Mouse (Mus musculus) neural tube, embryonic 13.5 days (tissue): ENCODE data around the gene Lap3. TPM values are rescaled to one million over a fixed set of nuclear protein-coding genes. Genes with fewer than 3 reads are reported as not detected.
A peak's percentile ranks its signal among the peaks of the same experiment; 100 is the strongest.

Experiments used
- ATAC-seq: fragments of 200-750 bp; cut with Nextera tagmentation; 2 replicates; pipeline ENCODE4 v1.8.0; 2017; ENCODE audit warnings: low read depth, mild to moderate bottlenecking, moderate TSS enrichment, moderate library complexity
- H3K27ac ChIP-seq: fragments of 300-500 bp; sonication (generic); replicated peaks from 2 replicates; pipeline ENCODE4 v1.5.1; 2015; ENCODE audit warnings: moderate library complexity, mild to moderate bottlenecking, inconsistent platforms
- H3K27me3 ChIP-seq: fragments of 300-500 bp; sonication (generic); 2 replicates; pipeline ENCODE4 v1.6.1; 2015; ENCODE audit warnings: mild to moderate bottlenecking, inconsistent platforms
- H3K36me3 ChIP-seq: fragments of 300-500 bp; sonication (generic); 2 replicates; pipeline ENCODE4 v1.6.1; 2015; ENCODE audit warnings: mild to moderate bottlenecking, inconsistent platforms
- H3K4me1 ChIP-seq: fragments of 300-500 bp; sonication (generic); replicated peaks from 2 replicates; pipeline ENCODE4 v1.6.1; 2015; ENCODE audit warnings: inconsistent platforms
- H3K4me2 ChIP-seq: fragments of 300-500 bp; sonication (generic); 2 replicates; pipeline ENCODE4 v1.6.1; 2015; ENCODE audit warnings: inconsistent platforms, mild to moderate bottlenecking, moderate library complexity
- H3K4me3 ChIP-seq: fragments of 300-500 bp; sonication (generic); 2 replicates; pipeline ENCODE4 v1.5.1; 2015; ENCODE audit warnings: mild to moderate bottlenecking, inconsistent platforms
- H3K9ac ChIP-seq: fragments of 300-500 bp; sonication (generic); 2 replicates; pipeline ENCODE4 v1.6.1; 2015; ENCODE audit warnings: moderate library complexity, mild to moderate bottlenecking, inconsistent platforms
- H3K9me3 ChIP-seq: fragments of 300-500 bp; sonication (generic); 2 replicates; pipeline ENCODE4 v1.6.1; 2016; ENCODE audit warnings: inconsistent platforms
- WGBS: fragments of 180-500 bp; shearing (Covaris S2); methylation state at CpG from one replicate; pipeline ENCODE4 v1.1.7; 2015; 5-methylcytosine and 5-hydroxymethylcytosine counted together
- polyA plus RNA-seq: library from polyadenylated mRNA; unstranded; fragments of >200 nt; fragmentation: Nextera tagmentation; extraction: Ambion mirVana; gene quantifications from 2 replicates; pipeline ENCODE4 v1.2.1, GENCODE M21; 2015

The Lap3 gene
- polyA plus RNA-seq, result 33.2 and 41.5 TPM in 2 replicates

- H3K9ac ChIP-seq, result peak within 1 kb of the TSS; percentile 75
- H3K4me3 ChIP-seq, result peak within 1 kb of the TSS; percentile 71
- WGBS, result under 1% methylated on average over 78 of the region's 78 CpGs
- peaks cover 13% of the 10 kb centered on the region for H3K4me1 ChIP-seq
- peaks cover 12% of the 10 kb centered on the region for H3K36me3 ChIP-seq
- peak; percentile 94 for ATAC-seq
- H3K27me3 ChIP-seq, result 0 out of 2 replicates have a peak, but pooled peaks cover 6% of the 10 kb centered on the region
- peak within 1 kb of the TSS; percentile 2; the same call in 1 of the 2 replicates for H3K27ac ChIP-seq
- peak within 1 kb of the TSS; percentile 74 for H3K4me2 ChIP-seq
- no peaks in the 10 kb centered on the region for H3K9me3 ChIP-seq
These were observed at the start of gene Lap3 for GRCm38 (mm10) chr5:45493191-45494092. Lap3 (plus strand) TSS chr5:45493374.

- no peak overlapping the region for H3K4me2 ChIP-seq
- no peak overlapping the region for H3K4me3 ChIP-seq
- WGBS, result 85% methylated on average over 8 of the region's 8 CpGs
- no peak overlapping the region for H3K27ac ChIP-seq
- peaks cover 8% of the 10 kb centered on the region for H3K36me3 ChIP-seq
- no peak overlapping the region for H3K9ac ChIP-seq
- no peaks in the 10 kb centered on the region for H3K27me3 ChIP-seq
- H3K9me3 ChIP-seq, result no peaks in the 10 kb centered on the region
- no peak for ATAC-seq
- peaks cover 14% of the 10 kb centered on the region for H3K4me1 ChIP-seq
These were observed 48.9 kb upstream of the Lap3 start for GRCm38 (mm10) chr5:45444130-45444832.

GRCm38 (mm10) chr5:45448676-45449075 lies 44.5 kb upstream of the Lap3 start:
- Histone ChIP-seq H3K4me1 (peaks cover 23% of the 10 kb centered on the region), H3K27ac (no peak overlapping the region), H3K4me3 (peak overlapping the region; percentile 73), H3K36me3 (no peaks in the 10 kb centered on the region), H3K9me3 (no peaks in the 10 kb centered on the region), H3K4me2 (peak overlapping the region; percentile 99), H3K9ac (peak overlapping the region; percentile 78), H3K27me3 (no peaks in the 10 kb centered on the region)
- ATAC-seq, result no peak
- 24% methylated on average over 5 of the region's 5 CpGs for WGBS

GRCm38 (mm10) chr5:45449206-45449605 lies 44.0 kb upstream of the Lap3 start:
- Histone ChIP-seq H3K4me1 (peaks cover 23% of the 10 kb centered on the region), H3K27me3 (no peaks in the 10 kb centered on the region), H3K9me3 (no peaks in the 10 kb centered on the region), H3K27ac (no peak overlapping the region), H3K36me3 (no peaks in the 10 kb centered on the region), H3K4me3 (peak overlapping the region; percentile 73), H3K9ac (peak overlapping the region; percentile 78), H3K4me2 (peak overlapping the region; percentile 99)
- ATAC-seq, result no peak
- 1% methylated on average over 8 of the region's 8 CpGs for WGBS

- H3K4me3 ChIP-seq, result peak within 1 kb of the TSS; percentile 73
- peak; percentile 99 for ATAC-seq
- no peaks in the 10 kb centered on the region for H3K36me3 ChIP-seq
- peak within 1 kb of the TSS; percentile 99 for H3K4me2 ChIP-seq
- H3K9ac ChIP-seq, result peak within 1 kb of the TSS; percentile 78
- peak within 1 kb of the TSS; percentile 80 for H3K27ac ChIP-seq
- H3K27me3 ChIP-seq, result no peaks in the 10 kb centered on the region
- no peaks in the 10 kb centered on the region for H3K9me3 ChIP-seq
- peaks cover 23% of the 10 kb centered on the region for H3K4me1 ChIP-seq
- WGBS, result under 1% methylated on average over 70 of the region's 70 CpGs
These were observed 43.1 kb upstream of the Lap3 start, which contains the start of gene Qdpr for GRCm38 (mm10) chr5:45449831-45450716. Qdpr (minus strand) TSS chr5:45450236.

GRCm38 (mm10) chr5:45453451-45453850 lies 39.7 kb upstream of the Lap3 start, which contains the start of gene Clrn2:
Clrn2 (plus strand) TSS chr5:45453751.
- Histone ChIP-seq H3K9ac (no peak within 1 kb of the TSS), H3K27ac (no peak within 1 kb of the TSS), H3K27me3 (no peaks in the 10 kb centered on the region), H3K4me3 (no peak within 1 kb of the TSS), H3K9me3 (no peaks in the 10 kb centered on the region), H3K4me2 (no peak within 1 kb of the TSS), H3K36me3 (no peaks in the 10 kb centered on the region), H3K4me1 (peaks cover 18% of the 10 kb centered on the region)
- ATAC-seq, result no peak
- WGBS, result 83% methylated on average over 6 of the region's 6 CpGs

GRCm38 (mm10) chr5:45454456-45454855 lies 38.7 kb upstream of the Lap3 start:
- WGBS, result 52% methylated on average over 9 of the region's 9 CpGs
- Histone ChIP-seq H3K27ac (no peak overlapping the region), H3K9ac (no peak overlapping the region), H3K9me3 (no peaks in the 10 kb centered on the region), H3K4me3 (no peak overlapping the region), H3K4me1 (peaks cover 8% of the 10 kb centered on the region), H3K36me3 (no peaks in the 10 kb centered on the region), H3K4me2 (no peak overlapping the region), H3K27me3 (no peaks in the 10 kb centered on the region)
- no peak for ATAC-seq

- Histone ChIP-seq H3K27me3 (no peaks in the 10 kb centered on the region), H3K9ac (0 out of 2 replicates have a peak overlapping the region, but pooled peaks have one; percentile 26), H3K4me1 (peaks cover 6% of the 10 kb centered on the region), H3K4me2 (no peak overlapping the region), H3K27ac (no peak overlapping the region), H3K36me3 (no peaks in the 10 kb centered on the region), H3K4me3 (no peak overlapping the region), H3K9me3 (no peaks in the 10 kb centered on the region)
- ATAC-seq, result no peak
- WGBS, result 61% methylated on average over 7 of the region's 7 CpGs
These were observed 20.2 kb upstream of the Lap3 start for GRCm38 (mm10) chr5:45472880-45473450.

GRCm38 (mm10) chr5:45473521-45473920 lies 19.7 kb upstream of the Lap3 start:
- Histone ChIP-seq H3K4me3 (no peak overlapping the region), H3K27ac (no peak overlapping the region), H3K27me3 (no peaks in the 10 kb centered on the region), H3K4me2 (no peak overlapping the region), H3K9me3 (no peaks in the 10 kb centered on the region), H3K9ac (no peak overlapping the region), H3K4me1 (peaks cover 6% of the 10 kb centered on the region), H3K36me3 (no peaks in the 10 kb centered on the region)
- 92% methylated on average over 1 of the region's 1 CpGs for WGBS
- ATAC-seq, result no peak

GRCm38 (mm10) chr5:45474215-45474614 lies 19.0 kb upstream of the Lap3 start:
- H3K27ac ChIP-seq, result no peak overlapping the region
- H3K4me3 ChIP-seq, result no peak overlapping the region
- no peaks in the 10 kb centered on the region for H3K27me3 ChIP-seq
- H3K36me3 ChIP-seq, result no peaks in the 10 kb centered on the region
- no peak overlapping the region for H3K9ac ChIP-seq
- no peak for ATAC-seq
- WGBS, result 32% methylated on average over 6 of the region's 6 CpGs
- H3K9me3 ChIP-seq, result no peaks in the 10 kb centered on the region
- no peak overlapping the region for H3K4me2 ChIP-seq
- H3K4me1 ChIP-seq, result peaks cover 6% of the 10 kb centered on the region

- Histone ChIP-seq H3K4me1 (peaks cover 6% of the 10 kb centered on the region), H3K36me3 (no peaks in the 10 kb centered on the region), H3K9ac (no peak overlapping the region), H3K9me3 (no peaks in the 10 kb centered on the region), H3K4me3 (no peak overlapping the region), H3K27me3 (no peaks in the 10 kb centered on the region), H3K27ac (no peak overlapping the region), H3K4me2 (no peak overlapping the region)
- no peak for ATAC-seq
- WGBS, result 76% methylated on average over 3 of the region's 4 CpGs
These were observed 18.4 kb upstream of the Lap3 start for GRCm38 (mm10) chr5:45474758-45475157.
